Mouse (Mus musculus) midbrain, embryonic 12.5 days (tissue): Measurements from ENCODE around the gene Twnk. TPM values are rescaled to one million over a fixed set of nuclear protein-coding genes. Genes with fewer than 3 reads are reported as not detected.

Experiments
- ATAC-seq: fragments of 200-750 bp; cut with Nextera tagmentation; 2 replicates; pipeline ENCODE4 v1.8.0; 2017; ENCODE audit warnings: low read depth, moderate TSS enrichment, moderate library complexity; ENCODE audit not compliant: low FRiP score
- H3K27ac ChIP-seq: fragments of 300-500 bp; sonication (generic); replicated peaks from 2 replicates; pipeline ENCODE4 v1.5.1; 2016; ENCODE audit warnings: mild to moderate bottlenecking
- H3K27me3 ChIP-seq: fragments of 300-500 bp; sonication (generic); 2 replicates; pipeline ENCODE4 v1.6.1; 2016; ENCODE audit warnings: mild to moderate bottlenecking
- H3K36me3 ChIP-seq: fragments of 300-500 bp; sonication (generic); 2 replicates; pipeline ENCODE4 v1.6.1; 2016
- H3K4me1 ChIP-seq: fragments of 300-500 bp; sonication (generic); 2 replicates; pipeline ENCODE4 v1.6.1; 2016
- H3K4me2 ChIP-seq: fragments of 300-500 bp; sonication (generic); replicated peaks from 2 replicates; pipeline ENCODE4 v1.6.1; 2016; ENCODE audit warnings: mild to moderate bottlenecking, moderate library complexity
- H3K4me3 ChIP-seq: fragments of 300-500 bp; sonication (generic); 2 replicates; pipeline ENCODE4 v1.5.1; 2016; ENCODE audit warnings: mild to moderate bottlenecking
- H3K9ac ChIP-seq: fragments of 300-500 bp; sonication (generic); replicated peaks from 2 replicates; pipeline ENCODE4 v1.6.1; 2016; ENCODE audit warnings: mild to moderate bottlenecking, moderate library complexity
- H3K9me3 ChIP-seq: fragments of 300-500 bp; sonication (generic); 2 replicates; pipeline ENCODE4 v1.6.1; 2016; ENCODE audit warnings: mild to moderate bottlenecking
- WGBS: fragments of 180-500 bp; shearing (Covaris S2); methylation state at CpG from one replicate; pipeline ENCODE4 v1.1.7; 2016; 5-methylcytosine and 5-hydroxymethylcytosine counted together
- polyA plus RNA-seq: library from polyadenylated mRNA; unstranded; fragments of >200 nt; fragmentation: Nextera tagmentation; extraction: Ambion mirVana; gene quantifications from 2 replicates; pipeline ENCODE4 v1.2.1, GENCODE M21; 2016

Gene Twnk
- polyA plus RNA-seq, 1 experiment from 2014 or later: 24.5 TPM

GRCm38 (mm10) chr19:44987851-44988250 lies 17.6 kb upstream of the Twnk start:
- Histone ChIP-seq H3K36me3 (peaks cover 3% of the 10 kb centered on the region), H3K9ac (no peak overlapping the region), H3K4me2 (no peak overlapping the region), H3K4me1 (peaks cover 31% of the 10 kb centered on the region), H3K9me3 (no peaks in the 10 kb centered on the region), H3K27me3 (peaks cover 23% of the 10 kb centered on the region; the same call in 1 of the 2 replicates), H3K4me3 (no peak overlapping the region), H3K27ac (no peak overlapping the region)
- WGBS: 54% methylated on average over 6 of the region's 6 CpGs
- no peak for ATAC-seq

GRCm38 (mm10) chr19:44988321-44988720 lies 17.1 kb upstream of the Twnk start:
- Histone ChIP-seq H3K27me3 (peaks cover 23% of the 10 kb centered on the region; the same call in 1 of the 2 replicates), H3K4me2 (peak overlapping the region; percentile 83), H3K9me3 (no peaks in the 10 kb centered on the region), H3K27ac (peak overlapping the region; percentile 66), H3K4me3 (peak overlapping the region; percentile 70), H3K36me3 (peaks cover 7% of the 10 kb centered on the region), H3K4me1 (peaks cover 31% of the 10 kb centered on the region), H3K9ac (peak overlapping the region; percentile 81)
- WGBS: 22% methylated on average over 9 of the region's 9 CpGs
- ATAC-seq: no peak

GRCm38 (mm10) chr19:44988831-44989566 lies 16.5 kb upstream of the Twnk start, which contains the start of gene Sema4g:
TSS of gene Sema4g (plus strand) at chr19:44989101.
- Histone ChIP-seq H3K27ac (peak within 1 kb of the TSS; percentile 66), H3K36me3 (peaks cover 12% of the 10 kb centered on the region), H3K9ac (peak within 1 kb of the TSS; percentile 81), H3K4me3 (peak within 1 kb of the TSS; percentile 70), H3K9me3 (no peaks in the 10 kb centered on the region), H3K27me3 (peaks cover 23% of the 10 kb centered on the region; the same call in 1 of the 2 replicates), H3K4me2 (peak within 1 kb of the TSS; percentile 83), H3K4me1 (peaks cover 31% of the 10 kb centered on the region)
- ATAC-seq: peak; percentile 85
- WGBS: under 1% methylated on average over 52 of the region's 58 CpGs

GRCm38 (mm10) chr19:44989567-44990495 lies 15.6 kb upstream of the Twnk start:
- peaks cover 12% of the 10 kb centered on the region for H3K36me3 ChIP-seq
- H3K4me2 ChIP-seq: peak overlapping the region; percentile 83
- 5% methylated on average over 22 of the region's 22 CpGs for WGBS
- H3K9me3 ChIP-seq: no peaks in the 10 kb centered on the region
- peak overlapping the region; percentile 70 for H3K4me3 ChIP-seq
- H3K4me1 ChIP-seq: peaks cover 31% of the 10 kb centered on the region
- peak overlapping the region; percentile 81 for H3K9ac ChIP-seq
- ATAC-seq: peak; percentile 55; the same call in 1 of the 2 replicates
- H3K27ac ChIP-seq: peak overlapping the region; percentile 66
- peaks cover 23% of the 10 kb centered on the region; the same call in 1 of the 2 replicates for H3K27me3 ChIP-seq

GRCm38 (mm10) chr19:44991031-44991430 lies 14.4 kb upstream of the Twnk start:
- Histone ChIP-seq H3K9ac (0 out of 2 replicates have a peak overlapping the region, but pooled peaks have one; percentile 0), H3K4me2 (peak overlapping the region; percentile 83; the same call in 1 of the 2 replicates), H3K27me3 (peaks cover 20% of the 10 kb centered on the region; the same call in 1 of the 2 replicates), H3K4me3 (no peak overlapping the region), H3K4me1 (peaks cover 31% of the 10 kb centered on the region), H3K9me3 (no peaks in the 10 kb centered on the region), H3K27ac (no peak overlapping the region), H3K36me3 (peaks cover 12% of the 10 kb centered on the region)
- WGBS: 88% methylated on average over 8 of the region's 8 CpGs
- no peak for ATAC-seq

- Histone ChIP-seq H3K9me3 (no peaks in the 10 kb centered on the region), H3K4me3 (no peak overlapping the region), H3K4me1 (peaks cover 31% of the 10 kb centered on the region), H3K4me2 (no peak overlapping the region), H3K9ac (no peak overlapping the region), H3K27ac (no peak overlapping the region), H3K36me3 (peaks cover 22% of the 10 kb centered on the region), H3K27me3 (peaks cover 11% of the 10 kb centered on the region; the same call in 1 of the 2 replicates)
- ATAC-seq: no peak
- 68% methylated on average over 7 of the region's 7 CpGs for WGBS
Measured at GRCm38 (mm10) chr19:44992246-44992645, 13.2 kb upstream of the Twnk start.

- Histone ChIP-seq H3K4me1 (peaks cover 31% of the 10 kb centered on the region), H3K9me3 (no peaks in the 10 kb centered on the region), H3K27me3 (peaks cover 7% of the 10 kb centered on the region; the same call in 1 of the 2 replicates), H3K27ac (no peak overlapping the region), H3K4me3 (no peak overlapping the region), H3K36me3 (peaks cover 26% of the 10 kb centered on the region), H3K4me2 (no peak overlapping the region), H3K9ac (no peak overlapping the region)
- no peak for ATAC-seq
- 68% methylated on average over 7 of the region's 7 CpGs for WGBS
Measured at GRCm38 (mm10) chr19:44992712-44993111, 12.8 kb upstream of the Twnk start.

- WGBS: 87% methylated on average over 11 of the region's 11 CpGs
- no peaks in the 10 kb centered on the region for H3K4me1 ChIP-seq
- peaks cover 71% of the 10 kb centered on the region for H3K36me3 ChIP-seq
- no peak overlapping the region for H3K27ac ChIP-seq
- H3K27me3 ChIP-seq: no peaks in the 10 kb centered on the region
- no peak overlapping the region for H3K9ac ChIP-seq
- H3K4me2 ChIP-seq: no peak overlapping the region
- ATAC-seq: no peak
- H3K4me3 ChIP-seq: no peak overlapping the region
- no peaks in the 10 kb centered on the region for H3K9me3 ChIP-seq
Measured at GRCm38 (mm10) chr19:44997786-44998185, 7.7 kb upstream of the Twnk start.

GRCm38 (mm10) chr19:44999647-45000046 lies 5.8 kb upstream of the Twnk start:
- no peak overlapping the region for H3K9ac ChIP-seq
- H3K36me3 ChIP-seq: peaks cover 79% of the 10 kb centered on the region
- no peak overlapping the region for H3K27ac ChIP-seq
- no peaks in the 10 kb centered on the region for H3K27me3 ChIP-seq
- 89% methylated on average over 8 of the region's 8 CpGs for WGBS
- no peak overlapping the region for H3K4me2 ChIP-seq
- no peaks in the 10 kb centered on the region for H3K9me3 ChIP-seq
- no peak for ATAC-seq
- no peaks in the 10 kb centered on the region; the same call in 1 of the 2 replicates for H3K4me1 ChIP-seq
- no peak overlapping the region for H3K4me3 ChIP-seq

GRCm38 (mm10) chr19:45002301-45002700 lies 3.2 kb upstream of the Twnk start:
- Histone ChIP-seq H3K27me3 (no peaks in the 10 kb centered on the region), H3K9ac (no peak overlapping the region), H3K27ac (no peak overlapping the region), H3K4me2 (no peak overlapping the region), H3K36me3 (peaks cover 69% of the 10 kb centered on the region), H3K9me3 (no peaks in the 10 kb centered on the region), H3K4me3 (no peak overlapping the region), H3K4me1 (peaks cover 17% of the 10 kb centered on the region)
- WGBS: 64% methylated on average over 3 of the region's 3 CpGs
- ATAC-seq: no peak

GRCm38 (mm10) chr19:45003740-45004516 lies 1.5 kb upstream of the Twnk start:
- Histone ChIP-seq H3K36me3 (peaks cover 60% of the 10 kb centered on the region), H3K4me2 (no peak overlapping the region), H3K4me1 (peaks cover 22% of the 10 kb centered on the region), H3K9me3 (no peaks in the 10 kb centered on the region), H3K27me3 (no peaks in the 10 kb centered on the region), H3K4me3 (no peak overlapping the region), H3K9ac (no peak overlapping the region), H3K27ac (no peak overlapping the region)
- WGBS: 86% methylated on average over 7 of the region's 7 CpGs
- no peak for ATAC-seq
